Mouse (Mus musculus): ENCODE data around the gene Shbg. TPM values are rescaled to one million over a fixed set of nuclear protein-coding genes. Genes with fewer than 3 reads are reported as not detected.

The Shbg gene
- total RNA-seq, 2 experiments from 2014 or later: not detected

- H3K27ac ChIP-seq: peak overlapping the region; percentile 95
- no peak for TF ChIP-seq CTCF (conservative IDR thresholded peaks at IDR 0.05)
- H3K4me3 ChIP-seq: peak overlapping the region; percentile 88
- no peak for DNase-seq (ENCODE audit: low spot score in 2 of 2)
Observed at GRCm38 (mm10) chr11:69604347-69604746, 13.4 kb downstream of the Shbg start.

- TF ChIP-seq CTCF (conservative IDR thresholded peaks at IDR 0.05): no peak
- Histone ChIP-seq H3K4me3 (peak overlapping the region; percentile 88), H3K27ac (peak overlapping the region; percentile 95)
- no peak for DNase-seq (ENCODE audit: low spot score in 2 of 2)
Observed at GRCm38 (mm10) chr11:69603516-69603915, 14.2 kb downstream of the Shbg start.

- no peak overlapping the region; the same call in 1 of the 2 replicates for H3K4me3 ChIP-seq
Observed at GRCm38 (mm10) chr11:69601768-69602167, 15.9 kb downstream of the Shbg start.

GRCm38 (mm10) chr11:69600098-69600497, 17.6 kb downstream of the Shbg start:
- Histone ChIP-seq H3K4me3 (peak overlapping the region; percentile 24; the same call in 1 of the 2 replicates), H3K27ac (peak overlapping the region; percentile 78)
- peak; percentile 72 to 83 for DNase-seq (ENCODE audit: low spot score in 2 of 2)
- no peak for TF ChIP-seq CTCF (conservative IDR thresholded peaks at IDR 0.05)

More at GRCm38 (mm10) chr11:69601768-69602167, 15.9 kb downstream of the Shbg start:
- TF ChIP-seq CTCF (conservative IDR thresholded peaks at IDR 0.05): no peak
- DNase-seq (ENCODE audit: low spot score in 2 of 2): no peak
- peak overlapping the region; percentile 77; the same call in 1 of the 2 replicates for H3K27ac ChIP-seq

- DNase-seq (ENCODE audit: low spot score in 2 of 2): no peak
- H3K4me3 ChIP-seq: peak overlapping the region; percentile 24; the same call in 1 of the 2 replicates
- peak; percentile 12; the same call in 1 of the 2 replicates for TF ChIP-seq CTCF (conservative IDR thresholded peaks at IDR 0.05)
- H3K27ac ChIP-seq: peak overlapping the region; percentile 78
Observed at GRCm38 (mm10) chr11:69599436-69599835, 18.3 kb downstream of the Shbg start.

- H3K27ac ChIP-seq: no peak overlapping the region
Observed at GRCm38 (mm10) chr11:69594853-69595252, 22.9 kb downstream of the Shbg start.

GRCm38 (mm10) chr11:69592799-69593198, 24.9 kb downstream of the Shbg start:
- TF ChIP-seq CTCF (conservative IDR thresholded peaks at IDR 0.05): no peak
- DNase-seq (ENCODE audit: low spot score in 2 of 2): no peak
- no peak overlapping the region for H3K4me3 ChIP-seq
- H3K27ac ChIP-seq: peak overlapping the region; percentile 79

More at GRCm38 (mm10) chr11:69594853-69595252, 22.9 kb downstream of the Shbg start:
- H3K4me3 ChIP-seq: no peak overlapping the region
- DNase-seq (ENCODE audit: low spot score in 2 of 2): no peak
- TF ChIP-seq CTCF (conservative IDR thresholded peaks at IDR 0.05): no peak

GRCm38 (mm10) chr11:69591899-69592637, 25.6 kb downstream of the Shbg start:
- DNase-seq (ENCODE audit: low spot score in 2 of 2): peak; percentile 68 to 84

GRCm38 (mm10) chr11:69591424-69591823, 26.3 kb downstream of the Shbg start:
- TF ChIP-seq CTCF (conservative IDR thresholded peaks at IDR 0.05): no peak
- H3K27ac ChIP-seq: peak overlapping the region; percentile 79
- H3K4me3 ChIP-seq: no peak overlapping the region
- no peak for DNase-seq (ENCODE audit: low spot score in 2 of 2)

More at GRCm38 (mm10) chr11:69591899-69592637, 25.6 kb downstream of the Shbg start:
- Histone ChIP-seq H3K27ac (peak overlapping the region; percentile 79), H3K4me3 (no peak overlapping the region)
- TF ChIP-seq CTCF (conservative IDR thresholded peaks at IDR 0.05): no peak

GRCm38 (mm10) chr11:69590622-69591021, 27.1 kb downstream of the Shbg start:
- Histone ChIP-seq H3K27ac (peak overlapping the region; percentile 79), H3K4me3 (no peak overlapping the region)
- TF ChIP-seq CTCF (conservative IDR thresholded peaks at IDR 0.05): no peak
- DNase-seq (ENCODE audit: low spot score in 2 of 2): no peak

- no peak for TF ChIP-seq CTCF (conservative IDR thresholded peaks at IDR 0.05)
- no peak for DNase-seq (ENCODE audit: low spot score in 2 of 2)
- no peak overlapping the region for H3K27ac ChIP-seq
- H3K4me3 ChIP-seq: no peak overlapping the region
Observed at GRCm38 (mm10) chr11:69589207-69589834, 28.4 kb downstream of the Shbg start.

GRCm38 (mm10) chr11:69585718-69586325, 31.9 kb downstream of the Shbg start:
- H3K27ac ChIP-seq: no peak overlapping the region
- DNase-seq (ENCODE audit: low spot score in 2 of 2): no peak
- no peak overlapping the region for H3K4me3 ChIP-seq
- no peak for TF ChIP-seq CTCF (conservative IDR thresholded peaks at IDR 0.05)

- TF ChIP-seq CTCF (conservative IDR thresholded peaks at IDR 0.05): no peak
- H3K4me3 ChIP-seq: no peak overlapping the region
- no peak overlapping the region for H3K27ac ChIP-seq
- no peak for DNase-seq (ENCODE audit: low spot score in 2 of 2)
Observed at GRCm38 (mm10) chr11:69584937-69585336, 32.8 kb downstream of the Shbg start.

Measured in layer of hippocampus, adult 2 months (tissue).